Mouse (Mus musculus) spleen, adult 2 months (tissue): ENCODE results near the gene Son. TPM values are rescaled to one million over a fixed set of nuclear protein-coding genes. Genes with fewer than 3 reads are reported as not detected.
A peak's percentile ranks its signal among the peaks of the same experiment; 100 is the strongest.

Experiments
- DNase-seq, 2 experiments: peaks; one replicate each; pipeline versions ENCODE4 v3.0.0 to v3.0.0-alpha.2; 2012 to 2021; ENCODE audit warnings: low spot score in 2 of 2, low read depth in 1 of 2
- H3K27ac ChIP-seq: fragments of 200-500 bp; 2 replicates; pipeline ENCODE4 v1.5.1; 2012; ENCODE audit warnings: low read length, inconsistent platforms; ENCODE audit not compliant: insufficient read depth
- H3K27me3 ChIP-seq: fragments of 200-500 bp; 2 replicates; pipeline ENCODE4 v1.6.1; 2012; ENCODE audit warnings: mild to moderate bottlenecking, moderate library complexity, low read length, inconsistent platforms; ENCODE audit not compliant: control insufficient read depth, insufficient read depth
- H3K36me3 ChIP-seq: fragments of 200-500 bp; 2 replicates; pipeline ENCODE4 v1.6.1; 2012; ENCODE audit warnings: mild to moderate bottlenecking, low read length, inconsistent platforms; ENCODE audit not compliant: control insufficient read depth, insufficient read depth
- H3K4me1 ChIP-seq: fragments of 200-500 bp; 2 replicates; pipeline ENCODE4 v1.6.1; 2011; ENCODE audit warnings: inconsistent platforms; ENCODE audit not compliant: control insufficient read depth, insufficient read depth, insufficient read length
- H3K4me3 ChIP-seq: fragments of 200-500 bp; 2 replicates; pipeline ENCODE4 v1.5.1; 2011; ENCODE audit warnings: mild to moderate bottlenecking, inconsistent platforms; ENCODE audit not compliant: insufficient read depth, insufficient read length; ENCODE audit errors: extremely low read depth
- CTCF ChIP-seq: fragments of 200-500 bp; IDR thresholded peaks from 2 replicates; pipeline ENCODE4 v1.5.1; 2011; ENCODE audit warnings: mild to moderate bottlenecking, inconsistent platforms; ENCODE audit not compliant: insufficient read depth, insufficient read length, insufficient replicate concordance; ENCODE audit errors: extremely low read depth
- POLR2A ChIP-seq: fragments of 200-500 bp; IDR thresholded peaks from 2 replicates; pipeline ENCODE4 v1.6.1; 2011; ENCODE audit warnings: low read depth, low read length, inconsistent platforms
- WGBS: fragments of 180-500 bp; shearing (Covaris S2); methylation state at CpG from one replicate; pipeline ENCODE4 v1.1.7; 2018; 5-methylcytosine and 5-hydroxymethylcytosine counted together
- polyA plus RNA-seq: library from polyadenylated mRNA; depleted of rRNA; stranded (reverse); fragments of >200 nt; gene quantifications from 2 replicates; pipeline ENCODE4 v1.2.3, GENCODE M21; 2012; rRNA removed

The Son gene
- 107 and 127 TPM in 2 replicates for polyA plus RNA-seq

GRCm38 (mm10) chr16:91647461-91648219 is at the start of gene Son:
Gene Son (plus strand): TSS chr16:91647506.
- Histone ChIP-seq H3K4me3 (peak within 1 kb of the TSS; percentile 98), H3K4me1 (peaks cover 6% of the 10 kb centered on the region), H3K27me3 (no peaks in the 10 kb centered on the region), H3K27ac (peak within 1 kb of the TSS; percentile 100), H3K36me3 (peaks cover 12% of the 10 kb centered on the region)
- DNase-seq, result peak; percentile 94 to 96
- WGBS, result under 1% methylated on average over 70 of the region's 70 CpGs
- TF ChIP-seq POLR2A (peak; percentile 95), CTCF (no peak)

GRCm38 (mm10) chr16:91597672-91598010 is 49.7 kb upstream of the Son start, which contains the start of gene Tmem50b:
Gene Tmem50b (minus strand): TSS chr16:91597800.
- WGBS, result under 1% methylated on average over 34 of the region's 34 CpGs
- no peak; the same call in 1 of the 2 replicates for TF ChIP-seq POLR2A
- Histone ChIP-seq H3K4me3 (peak within 1 kb of the TSS; percentile 73), H3K27ac (peak within 1 kb of the TSS; percentile 77), H3K36me3 (peaks cover 4% of the 10 kb centered on the region), H3K27me3 (no peaks in the 10 kb centered on the region), H3K4me1 (peaks cover 11% of the 10 kb centered on the region; the same call in 1 of the 2 replicates)
- DNase-seq, result peak; percentile 92 to 99

- Histone ChIP-seq H3K36me3 (peaks cover 4% of the 10 kb centered on the region; the same call in 1 of the 2 replicates), H3K4me1 (peaks cover 7% of the 10 kb centered on the region; the same call in 1 of the 2 replicates), H3K27ac (no peak overlapping the region), H3K27me3 (no peaks in the 10 kb centered on the region), H3K4me3 (no peak overlapping the region)
- DNase-seq, result no peak
- TF ChIP-seq CTCF (no peak), POLR2A (no peak)
These were observed 48.1 kb upstream of the Son start for GRCm38 (mm10) chr16:91599242-91599641.

- H3K4me3 ChIP-seq, result no peak overlapping the region
- TF ChIP-seq POLR2A (no peak), CTCF (no peak)
- H3K4me1 ChIP-seq, result peaks cover 4% of the 10 kb centered on the region; the same call in 1 of the 2 replicates
- H3K27me3 ChIP-seq, result no peaks in the 10 kb centered on the region
- 74% methylated on average over 4 of the region's 4 CpGs for WGBS
- DNase-seq, result no peak
- no peak overlapping the region for H3K27ac ChIP-seq
- H3K36me3 ChIP-seq, result no peaks in the 10 kb centered on the region
These were observed 46.2 kb upstream of the Son start for GRCm38 (mm10) chr16:91601081-91601480.

- TF ChIP-seq POLR2A (no peak), CTCF (no peak)
- H3K4me3 ChIP-seq, result no peak overlapping the region
- no peaks in the 10 kb centered on the region for H3K27me3 ChIP-seq
- H3K27ac ChIP-seq, result peak overlapping the region; percentile 34; the same call in 1 of the 2 replicates
- 35% methylated on average over 9 of the region's 9 CpGs for WGBS
- peaks cover 4% of the 10 kb centered on the region; the same call in 1 of the 2 replicates for H3K4me1 ChIP-seq
- DNase-seq, result no peak
- H3K36me3 ChIP-seq, result no peaks in the 10 kb centered on the region
These were observed 45.6 kb upstream of the Son start for GRCm38 (mm10) chr16:91601693-91602092.

GRCm38 (mm10) chr16:91605156-91605555 is 42.1 kb upstream of the Son start:
- TF ChIP-seq POLR2A, result no peak
- no peak for TF ChIP-seq CTCF
- Histone ChIP-seq H3K4me1 (peaks cover 4% of the 10 kb centered on the region; the same call in 1 of the 2 replicates), H3K27me3 (no peaks in the 10 kb centered on the region), H3K36me3 (no peaks in the 10 kb centered on the region), H3K27ac (no peak overlapping the region), H3K4me3 (no peak overlapping the region)
- WGBS, result 89% methylated on average over 6 of the region's 6 CpGs
- no peak for DNase-seq

- Histone ChIP-seq H3K27me3 (no peaks in the 10 kb centered on the region), H3K4me3 (no peak overlapping the region), H3K27ac (no peak overlapping the region), H3K4me1 (no peaks in the 10 kb centered on the region; the same call in 1 of the 2 replicates), H3K36me3 (no peaks in the 10 kb centered on the region)
- TF ChIP-seq POLR2A (no peak), CTCF (no peak)
- 59% methylated on average over 8 of the region's 8 CpGs for WGBS
- no peak for DNase-seq
These were observed 40.3 kb upstream of the Son start for GRCm38 (mm10) chr16:91606958-91607357.
